Mouse (Mus musculus) megakaryocyte, embryonic 14.5 days (primary cell): Measurements from ENCODE around the gene Shank2.

Source experiments
- FLI1 ChIP-seq: IDR thresholded peaks from 2 replicates; pipeline ENCODE4 v1.6.1; 2012; ENCODE audit warnings: low read length, inconsistent platforms, mixed read lengths
- GATA1 ChIP-seq: IDR thresholded peaks from 3 replicates; pipeline ENCODE4 v1.6.1; 2012; ENCODE audit warnings: mixed read lengths, low read length, inconsistent platforms, borderline replicate concordance

GRCm38 (mm10) chr7:144108141-144108540, 106.4 kb downstream of the Shank2 start:
- TF ChIP-seq GATA1, result no peak
- no peak for TF ChIP-seq FLI1
